Mouse (Mus musculus): ENCODE results near the gene Brs3. TPM values are rescaled to one million over a fixed set of nuclear protein-coding genes. Genes with fewer than 3 reads are reported as not detected.

The Brs3 gene
- total RNA-seq (2014; rRNA removed) = not detected in 2 replicates
- not detected in 2 replicates for polyA plus RNA-seq (2012; rRNA removed)

GRCm38 (mm10) chrX:57042774-57043173 is at the start of gene Brs3:
Gene Brs3 (plus strand): TSS chrX:57043074.
- no peak for DNase-seq (ENCODE audit: extremely low read depth, low read depth, low spot score)
- Histone ChIP-seq H3K4me3 (ENCODE audit: insufficient read depth, low read depth, low read length) (no peak within 1 kb of the TSS), H3K36me3 (ENCODE audit: control insufficient read depth, insufficient read depth, low read length) (no peaks in the 10 kb centered on the region), H3K4me1 (ENCODE audit: control insufficient read depth, insufficient read depth, low read length) (no peaks in the 10 kb centered on the region), H3K9ac (ENCODE audit: low read depth, low read length) (no peak within 1 kb of the TSS), H3K79me2 (ENCODE audit: control insufficient read depth, insufficient read depth, low read length) (no peaks in the 10 kb centered on the region), H3K27me3 (ENCODE audit: control insufficient read depth, insufficient read depth, low read length) (no peaks in the 10 kb centered on the region), H3K27ac (replicated peaks; ENCODE audit: insufficient read depth, low read depth, low read length) (no peak within 1 kb of the TSS)
- no peak for TF ChIP-seq CTCF (IDR thresholded peaks at IDR 0.05; ENCODE audit: low read depth, low read length)
- no peak for TF ChIP-seq POLR2A (IDR thresholded peaks at IDR 0.05; ENCODE audit: extremely low read depth, insufficient read depth, low read length)
- 77% methylated on average over 5 of the region's 5 CpGs for WGBS

GRCm38 (mm10) chrX:57012891-57013290 is 30.0 kb upstream of the Brs3 start:
- DNase-seq (ENCODE audit: extremely low read depth, low read depth, low spot score) = peak; percentile 2
- no peaks in the 10 kb centered on the region for H3K36me3 ChIP-seq (ENCODE audit: control insufficient read depth, insufficient read depth, low read length)
- WGBS = 49% methylated on average over 2 of the region's 2 CpGs

GRCm38 (mm10) chrX:57043869-57044268 is 995 bp downstream of the Brs3 start:
- Histone ChIP-seq H3K36me3 (ENCODE audit: control insufficient read depth, insufficient read depth, low read length) (no peaks in the 10 kb centered on the region), H3K79me2 (ENCODE audit: control insufficient read depth, insufficient read depth, low read length) (no peaks in the 10 kb centered on the region), H3K27me3 (ENCODE audit: control insufficient read depth, insufficient read depth, low read length) (no peaks in the 10 kb centered on the region), H3K4me1 (ENCODE audit: control insufficient read depth, insufficient read depth, low read length) (no peaks in the 10 kb centered on the region), H3K9ac (ENCODE audit: low read depth, low read length) (no peak overlapping the region), H3K27ac (replicated peaks; ENCODE audit: insufficient read depth, low read depth, low read length) (no peak overlapping the region), H3K4me3 (ENCODE audit: insufficient read depth, low read depth, low read length) (no peak overlapping the region)
- WGBS = 73% methylated on average over 6 of the region's 6 CpGs
- DNase-seq (ENCODE audit: extremely low read depth, low read depth, low spot score) = no peak
- TF ChIP-seq POLR2A (IDR thresholded peaks at IDR 0.05; ENCODE audit: extremely low read depth, insufficient read depth, low read length) (no peak), CTCF (IDR thresholded peaks at IDR 0.05; ENCODE audit: low read depth, low read length) (no peak)

More at GRCm38 (mm10) chrX:57012891-57013290, 30.0 kb upstream of the Brs3 start:
- Histone ChIP-seq H3K4me3 (ENCODE audit: insufficient read depth, low read depth, low read length) (no peak overlapping the region), H3K9ac (ENCODE audit: low read depth, low read length) (no peak overlapping the region), H3K79me2 (ENCODE audit: control insufficient read depth, insufficient read depth, low read length) (no peaks in the 10 kb centered on the region), H3K4me1 (ENCODE audit: control insufficient read depth, insufficient read depth, low read length) (no peaks in the 10 kb centered on the region; the same call in 1 of the 2 replicates), H3K27me3 (ENCODE audit: control insufficient read depth, insufficient read depth, low read length) (no peaks in the 10 kb centered on the region), H3K27ac (replicated peaks; ENCODE audit: insufficient read depth, low read depth, low read length) (no peak overlapping the region)
- no peak for TF ChIP-seq POLR2A (IDR thresholded peaks at IDR 0.05; ENCODE audit: extremely low read depth, insufficient read depth, low read length)
- TF ChIP-seq CTCF (IDR thresholded peaks at IDR 0.05; ENCODE audit: low read depth, low read length) = no peak

GRCm38 (mm10) chrX:57052848-57053173 is 9.9 kb downstream of the Brs3 start:
- H3K9ac ChIP-seq (ENCODE audit: low read depth, low read length) = peak overlapping the region; percentile 43; the same call in 1 of the 2 replicates
- peak overlapping the region; percentile 80 for H3K4me3 ChIP-seq (ENCODE audit: insufficient read depth, low read depth, low read length)
- H3K36me3 ChIP-seq (ENCODE audit: control insufficient read depth, insufficient read depth, low read length) = peaks cover 10% of the 10 kb centered on the region
- DNase-seq (ENCODE audit: extremely low read depth, low read depth, low spot score) = no peak
- no peaks in the 10 kb centered on the region for H3K27me3 ChIP-seq (ENCODE audit: control insufficient read depth, insufficient read depth, low read length)
- no peaks in the 10 kb centered on the region; the same call in 1 of the 2 replicates for H3K4me1 ChIP-seq (ENCODE audit: control insufficient read depth, insufficient read depth, low read length)
- H3K79me2 ChIP-seq (ENCODE audit: control insufficient read depth, insufficient read depth, low read length) = no peaks in the 10 kb centered on the region
- peak overlapping the region; percentile 9; the same call in 1 of the 2 replicates for H3K27ac ChIP-seq (replicated peaks; ENCODE audit: insufficient read depth, low read depth, low read length)
- 2% methylated on average over 4 of the region's 4 CpGs for WGBS
- no peak for TF ChIP-seq POLR2A (IDR thresholded peaks at IDR 0.05; ENCODE audit: extremely low read depth, insufficient read depth, low read length)
- TF ChIP-seq CTCF (IDR thresholded peaks at IDR 0.05; ENCODE audit: low read depth, low read length) = no peak

- WGBS = 0% methylated on average over 30 of the region's 85 CpGs
- no peaks in the 10 kb centered on the region for H3K79me2 ChIP-seq (ENCODE audit: control insufficient read depth, insufficient read depth, low read length)
- H3K9ac ChIP-seq (ENCODE audit: low read depth, low read length) = peak within 1 kb of the TSS; percentile 80
- H3K4me3 ChIP-seq (ENCODE audit: insufficient read depth, low read depth, low read length) = peak within 1 kb of the TSS; percentile 80
- no peaks in the 10 kb centered on the region for H3K27me3 ChIP-seq (ENCODE audit: control insufficient read depth, insufficient read depth, low read length)
- no peaks in the 10 kb centered on the region; the same call in 1 of the 2 replicates for H3K4me1 ChIP-seq (ENCODE audit: control insufficient read depth, insufficient read depth, low read length)
- H3K27ac ChIP-seq (replicated peaks; ENCODE audit: insufficient read depth, low read depth, low read length) = peak within 1 kb of the TSS; percentile 82
- DNase-seq (ENCODE audit: extremely low read depth, low read depth, low spot score) = peak; percentile 64
- peaks cover 10% of the 10 kb centered on the region for H3K36me3 ChIP-seq (ENCODE audit: control insufficient read depth, insufficient read depth, low read length)
- TF ChIP-seq CTCF (IDR thresholded peaks at IDR 0.05; ENCODE audit: low read depth, low read length) = no peak
- 0 out of 2 replicates have a peak, but pooled peaks have one; percentile 33 for TF ChIP-seq POLR2A (IDR thresholded peaks at IDR 0.05; ENCODE audit: extremely low read depth, insufficient read depth, low read length)
Measured at GRCm38 (mm10) chrX:57053174-57053992, 10.5 kb downstream of the Brs3 start, which contains the start of gene Htatsf1. Gene Htatsf1 (plus strand): TSS chrX:57053583.

Data from liver, adult 2 months (tissue).